Mouse (Mus musculus): ENCODE measurements around the gene Gm20696. TPM values are rescaled to one million over a fixed set of nuclear protein-coding genes. Genes with fewer than 3 reads are reported as not detected.
A peak's percentile ranks its signal among the peaks of the same experiment; 100 is the strongest.

Gene Gm20696
- polyA plus RNA-seq, 1 experiment from 2014 or later, result 3.2 TPM

DNA sequence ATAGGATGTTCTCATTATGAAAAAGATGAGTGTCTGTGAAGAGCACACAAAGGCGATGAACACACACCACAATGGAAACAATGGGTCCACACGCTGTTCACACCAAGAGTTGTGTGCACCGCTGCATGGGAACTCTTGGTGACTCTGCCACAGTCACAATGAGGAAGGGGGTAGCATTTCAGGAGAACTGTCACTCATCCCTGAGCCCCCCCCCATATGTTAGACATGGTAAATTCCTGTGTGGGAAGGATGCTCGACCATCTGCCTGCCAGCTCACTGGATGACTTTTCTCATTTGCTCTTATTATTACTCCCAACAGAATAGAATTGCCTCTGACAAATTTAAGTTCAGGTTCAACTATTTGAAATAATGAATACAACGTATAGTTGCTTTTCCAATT lies 35.0 kb downstream of the Gm20696 start:
- peaks cover 17% of the 10 kb centered on the region for H3K36me3 ChIP-seq
- H3K9me3 ChIP-seq (replicated peaks), result no peaks in the 10 kb centered on the region
- H3K4me1 ChIP-seq, result peaks cover 5% of the 10 kb centered on the region
- H3K27me3 ChIP-seq (ENCODE audit: low read depth, poor library complexity, severe bottlenecking), result no peaks in the 10 kb centered on the region
- DNase-seq (ENCODE audit: low spot score), result no peak
- H3K4me3 ChIP-seq, result no peak overlapping the region
- WGBS, result 94% methylated on average over 5 of the region's 5 CpGs
- no peak overlapping the region for H3K27ac ChIP-seq

DNA sequence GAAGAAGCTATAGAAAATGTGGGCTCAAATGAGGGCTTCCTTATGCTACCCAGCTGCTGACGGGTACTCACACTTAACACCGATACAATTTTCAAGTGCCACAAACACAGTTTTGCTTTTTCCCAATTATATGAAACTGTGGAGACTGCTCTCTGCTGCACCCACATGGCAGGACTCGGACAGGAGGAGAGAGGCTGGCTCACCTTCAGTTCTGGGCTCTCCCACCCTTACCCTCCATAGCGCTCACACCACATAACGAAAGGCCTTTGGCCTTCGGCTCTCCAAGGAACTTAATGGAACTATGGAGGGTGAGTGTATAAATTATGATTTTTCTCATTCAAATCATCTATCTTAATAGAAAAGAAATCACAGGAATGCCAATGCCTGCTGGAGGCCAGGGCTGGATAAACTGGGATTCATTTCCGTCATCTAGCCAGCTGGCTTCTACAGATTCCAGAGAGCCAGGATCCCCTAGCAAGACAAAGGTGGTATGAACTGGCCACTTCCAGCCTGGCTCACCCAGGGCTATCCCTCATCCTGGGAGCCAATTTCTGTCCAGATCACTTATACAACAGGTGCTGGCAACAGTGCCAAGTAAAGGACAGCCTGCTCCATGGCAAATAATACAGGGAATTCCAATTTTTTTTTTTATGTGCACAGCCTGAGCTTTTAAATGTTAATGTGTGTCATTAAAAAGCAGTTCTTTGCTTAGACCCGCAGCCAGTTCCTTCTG lies 36.7 kb downstream of the Gm20696 start:
- Histone ChIP-seq H3K9me3 (replicated peaks) (no peaks in the 10 kb centered on the region), H3K4me3 (no peak overlapping the region), H3K27ac (no peak overlapping the region), H3K36me3 (peaks cover 17% of the 10 kb centered on the region), H3K27me3 (ENCODE audit: low read depth, poor library complexity, severe bottlenecking) (no peaks in the 10 kb centered on the region), H3K4me1 (peaks cover 8% of the 10 kb centered on the region)
- WGBS, result 84% methylated on average over 8 of the region's 8 CpGs
- no peak for DNase-seq (ENCODE audit: low spot score)

DNA sequence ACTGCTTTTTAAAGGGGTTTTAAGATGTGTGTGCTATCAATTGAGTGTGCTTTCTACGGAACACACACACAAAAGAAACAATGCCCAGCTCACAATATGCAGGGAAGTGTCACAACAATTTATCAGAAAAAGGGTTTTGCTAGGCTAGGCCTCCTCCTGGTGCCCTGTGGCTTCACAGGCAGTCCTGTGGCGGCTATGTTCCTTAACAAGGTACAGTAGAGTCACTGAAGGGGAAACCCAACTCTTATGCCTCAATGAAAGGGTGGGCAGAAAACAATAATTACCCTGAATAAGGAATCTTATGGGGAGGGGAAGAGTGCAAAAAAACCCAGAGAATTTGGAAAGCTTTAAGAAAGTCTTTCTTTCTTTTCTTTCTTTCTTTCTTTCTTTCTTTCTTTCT lies 40.2 kb downstream of the Gm20696 start:
- Histone ChIP-seq H3K27ac (no peak overlapping the region), H3K9me3 (replicated peaks) (no peaks in the 10 kb centered on the region), H3K4me3 (no peak overlapping the region), H3K27me3 (ENCODE audit: low read depth, poor library complexity, severe bottlenecking) (no peaks in the 10 kb centered on the region), H3K4me1 (peaks cover 23% of the 10 kb centered on the region), H3K36me3 (peaks cover 12% of the 10 kb centered on the region)
- 90% methylated on average over 2 of the region's 2 CpGs for WGBS
- DNase-seq (ENCODE audit: low spot score), result no peak

DNA sequence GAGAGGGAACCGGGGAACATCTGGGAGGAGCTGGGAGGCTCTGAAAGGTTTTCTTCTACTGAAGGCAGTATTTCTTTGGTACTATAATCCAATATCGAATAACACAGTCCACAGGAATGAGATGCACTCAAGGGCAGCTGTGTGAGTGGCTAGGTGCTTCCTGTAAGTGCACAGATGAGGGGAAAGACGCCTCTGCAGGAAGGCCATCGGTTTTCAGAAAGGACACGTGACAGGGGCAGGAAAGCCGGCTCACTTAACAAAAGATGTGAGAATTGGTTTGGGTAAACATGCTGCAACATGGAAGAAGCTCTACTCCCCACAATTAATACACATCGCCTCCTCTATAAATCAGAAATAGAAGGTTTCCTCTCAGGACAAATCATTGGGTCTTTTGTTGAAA lies 40.8 kb downstream of the Gm20696 start:
- DNase-seq (ENCODE audit: low spot score), result no peak
- Histone ChIP-seq H3K36me3 (peaks cover 10% of the 10 kb centered on the region), H3K4me1 (peaks cover 28% of the 10 kb centered on the region), H3K27me3 (ENCODE audit: low read depth, poor library complexity, severe bottlenecking) (no peaks in the 10 kb centered on the region), H3K27ac (no peak overlapping the region), H3K4me3 (no peak overlapping the region), H3K9me3 (replicated peaks) (no peaks in the 10 kb centered on the region)
- 51% methylated on average over 7 of the region's 7 CpGs for WGBS

DNA sequence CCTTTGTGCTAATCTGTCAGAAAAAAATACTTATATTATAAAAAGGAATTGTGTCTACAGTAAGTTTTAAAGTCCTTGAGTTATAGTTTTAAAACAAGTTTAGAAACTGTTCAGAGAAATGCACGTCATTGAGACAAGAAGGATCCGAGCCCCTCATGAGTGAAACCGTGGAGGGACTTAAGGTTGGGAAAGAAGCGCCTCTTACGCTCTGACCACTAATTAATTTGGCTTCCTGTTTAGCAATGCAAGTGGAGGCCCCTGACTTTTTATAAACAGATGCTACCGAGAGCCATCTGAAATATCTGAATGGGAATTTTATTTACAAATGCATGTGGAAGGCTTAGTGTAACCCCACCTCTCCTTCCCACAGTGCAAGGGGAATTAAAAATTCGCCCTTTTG lies 41.3 kb downstream of the Gm20696 start:
- Histone ChIP-seq H3K4me1 (peaks cover 33% of the 10 kb centered on the region), H3K27me3 (ENCODE audit: low read depth, poor library complexity, severe bottlenecking) (no peaks in the 10 kb centered on the region), H3K36me3 (peaks cover 6% of the 10 kb centered on the region; the same call in 1 of the 2 replicates), H3K4me3 (no peak overlapping the region), H3K27ac (no peak overlapping the region), H3K9me3 (replicated peaks) (no peaks in the 10 kb centered on the region)
- DNase-seq (ENCODE audit: low spot score), result no peak
- WGBS, result 60% methylated on average over 7 of the region's 7 CpGs

DNA sequence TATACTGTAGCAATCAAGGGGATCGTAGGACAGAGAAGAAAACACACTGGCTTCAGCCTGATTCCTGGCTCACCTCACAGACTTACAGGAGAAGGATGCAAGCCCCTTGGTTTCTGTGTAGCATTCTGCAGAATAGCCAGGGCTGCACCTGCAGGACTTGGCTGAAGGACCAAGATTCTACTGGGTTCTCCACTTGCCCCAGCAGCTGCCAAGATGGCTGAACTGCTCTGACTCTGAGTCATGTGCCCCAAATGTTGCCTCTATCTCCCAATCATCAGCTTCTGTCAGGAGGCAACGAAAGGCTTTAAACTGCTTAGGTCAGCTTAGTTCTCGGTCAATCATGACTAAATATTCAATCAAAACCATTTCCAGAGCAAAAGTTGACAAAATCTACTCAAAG lies 42.1 kb downstream of the Gm20696 start:
- WGBS, result 91% methylated on average over 3 of the region's 3 CpGs

DNA sequence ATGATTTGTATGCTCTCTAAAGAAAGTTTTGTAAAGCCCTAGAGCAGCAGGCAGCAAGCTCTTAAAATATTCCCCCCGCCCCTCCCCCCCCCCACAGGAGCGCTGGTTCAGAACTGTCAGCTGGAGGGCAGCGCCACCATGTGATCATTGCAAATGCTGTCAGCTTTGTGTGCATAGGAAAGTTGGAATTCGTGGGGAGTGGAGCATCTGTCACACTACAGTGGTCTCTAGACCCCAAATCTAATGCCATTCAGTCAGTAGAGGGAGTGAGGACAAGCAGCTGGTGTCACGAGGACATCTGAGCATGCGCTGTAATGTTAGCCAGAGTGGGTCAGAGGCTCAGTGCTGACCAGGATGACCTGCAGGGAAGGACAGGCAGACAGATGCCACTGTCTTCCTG lies 43.0 kb downstream of the Gm20696 start:
- Histone ChIP-seq H3K4me1 (peaks cover 48% of the 10 kb centered on the region), H3K27ac (no peak overlapping the region), H3K4me3 (no peak overlapping the region), H3K27me3 (ENCODE audit: low read depth, poor library complexity, severe bottlenecking) (no peaks in the 10 kb centered on the region), H3K9me3 (replicated peaks) (no peaks in the 10 kb centered on the region), H3K36me3 (peaks cover 2% of the 10 kb centered on the region; the same call in 1 of the 2 replicates)
- 26% methylated on average over 6 of the region's 6 CpGs for WGBS
- DNase-seq (ENCODE audit: low spot score), result no peak

More for the DNA sequence above, 42.1 kb downstream of the Gm20696 start:
- no peaks in the 10 kb centered on the region for H3K27me3 ChIP-seq (ENCODE audit: low read depth, poor library complexity, severe bottlenecking)
- H3K36me3 ChIP-seq, result peaks cover 6% of the 10 kb centered on the region; the same call in 1 of the 2 replicates
- H3K9me3 ChIP-seq (replicated peaks), result no peaks in the 10 kb centered on the region
- no peak for DNase-seq (ENCODE audit: low spot score)
- no peak overlapping the region for H3K4me3 ChIP-seq
- peaks cover 40% of the 10 kb centered on the region for H3K4me1 ChIP-seq
- H3K27ac ChIP-seq, result no peak overlapping the region

DNA sequence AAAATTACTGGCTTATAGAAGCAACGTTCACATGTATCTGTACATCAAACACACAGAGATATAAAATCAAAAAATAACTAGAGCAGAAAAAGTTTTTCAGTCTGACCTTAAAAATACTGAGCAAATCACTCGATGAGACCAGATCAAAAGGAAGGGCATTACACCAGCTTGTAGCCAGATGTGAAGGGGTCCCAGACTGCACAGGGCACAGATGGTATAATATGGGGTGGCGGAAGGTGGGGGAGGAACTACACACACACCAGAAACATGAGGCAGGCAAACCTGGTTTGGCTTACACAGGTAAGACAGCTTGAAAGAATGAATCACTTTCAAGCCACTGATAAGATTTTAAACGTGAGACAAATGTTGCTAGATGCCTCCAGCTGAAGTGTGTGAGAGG lies 45.4 kb downstream of the Gm20696 start:
- H3K27me3 ChIP-seq (ENCODE audit: low read depth, poor library complexity, severe bottlenecking), result no peaks in the 10 kb centered on the region; the same call in 1 of the 2 replicates
- no peaks in the 10 kb centered on the region for H3K36me3 ChIP-seq
- peaks cover 66% of the 10 kb centered on the region for H3K4me1 ChIP-seq
- no peak overlapping the region for H3K27ac ChIP-seq
- H3K4me3 ChIP-seq, result no peak overlapping the region
- DNase-seq (ENCODE audit: low spot score), result no peak
- H3K9me3 ChIP-seq (replicated peaks), result no peaks in the 10 kb centered on the region
- WGBS, result 48% methylated on average over 4 of the region's 4 CpGs

DNA sequence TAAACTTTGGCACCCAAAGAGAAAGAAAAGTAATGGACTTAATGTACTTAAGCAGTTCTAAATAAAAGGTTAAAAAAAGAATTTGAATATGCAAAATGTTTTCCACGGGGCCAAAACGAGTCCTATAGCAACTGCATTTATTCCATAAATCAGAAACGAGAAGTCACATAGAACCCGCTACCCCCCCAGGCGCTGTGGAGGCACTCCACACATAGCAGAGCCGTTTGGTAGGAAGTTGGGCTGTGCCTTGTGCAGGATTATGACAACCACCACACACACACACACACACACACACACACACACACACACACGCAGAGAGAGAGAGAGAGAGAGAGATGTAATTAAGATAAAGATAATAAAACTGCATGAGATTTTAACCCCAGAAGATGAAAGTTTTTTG lies 46.1 kb downstream of the Gm20696 start:
- DNase-seq (ENCODE audit: low spot score), result no peak
- 62% methylated on average over 7 of the region's 7 CpGs for WGBS
- H3K4me1 ChIP-seq, result peaks cover 68% of the 10 kb centered on the region

DNA sequence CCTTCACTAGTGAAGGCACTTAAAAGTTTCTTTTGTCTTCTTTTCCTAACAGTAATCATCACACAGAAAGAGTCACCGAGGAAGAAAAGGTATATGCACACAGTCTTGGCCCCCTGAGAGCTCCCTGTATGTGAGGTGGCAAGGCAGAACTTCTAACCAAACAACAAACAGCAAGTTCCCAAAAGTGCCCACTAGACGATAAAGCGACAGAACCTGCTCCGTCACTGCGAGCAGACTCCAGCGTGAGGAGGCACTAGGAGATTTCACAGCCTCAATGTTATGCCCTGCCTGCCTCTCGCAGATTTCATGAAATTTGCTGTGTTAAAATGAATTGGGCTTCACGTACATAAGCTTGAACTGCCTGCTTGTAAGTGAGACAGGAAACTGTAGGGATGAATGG lies 46.6 kb downstream of the Gm20696 start:
- H3K4me1 ChIP-seq, result peaks cover 70% of the 10 kb centered on the region
- H3K27ac ChIP-seq, result peak overlapping the region; percentile 59
- 69% methylated on average over 8 of the region's 8 CpGs for WGBS
- H3K36me3 ChIP-seq, result no peaks in the 10 kb centered on the region
- no peaks in the 10 kb centered on the region for H3K9me3 ChIP-seq (replicated peaks)
- DNase-seq (ENCODE audit: low spot score), result no peak
- peaks cover 6% of the 10 kb centered on the region; the same call in 1 of the 2 replicates for H3K27me3 ChIP-seq (ENCODE audit: low read depth, poor library complexity, severe bottlenecking)
- H3K4me3 ChIP-seq, result no peak overlapping the region

More for the DNA sequence above, 46.1 kb downstream of the Gm20696 start:
- no peaks in the 10 kb centered on the region for H3K9me3 ChIP-seq (replicated peaks)
- H3K4me3 ChIP-seq, result no peak overlapping the region
- H3K36me3 ChIP-seq, result no peaks in the 10 kb centered on the region
- peaks cover 2% of the 10 kb centered on the region; the same call in 1 of the 2 replicates for H3K27me3 ChIP-seq (ENCODE audit: low read depth, poor library complexity, severe bottlenecking)
- H3K27ac ChIP-seq, result peak overlapping the region; percentile 30; the same call in 1 of the 2 replicates

DNA sequence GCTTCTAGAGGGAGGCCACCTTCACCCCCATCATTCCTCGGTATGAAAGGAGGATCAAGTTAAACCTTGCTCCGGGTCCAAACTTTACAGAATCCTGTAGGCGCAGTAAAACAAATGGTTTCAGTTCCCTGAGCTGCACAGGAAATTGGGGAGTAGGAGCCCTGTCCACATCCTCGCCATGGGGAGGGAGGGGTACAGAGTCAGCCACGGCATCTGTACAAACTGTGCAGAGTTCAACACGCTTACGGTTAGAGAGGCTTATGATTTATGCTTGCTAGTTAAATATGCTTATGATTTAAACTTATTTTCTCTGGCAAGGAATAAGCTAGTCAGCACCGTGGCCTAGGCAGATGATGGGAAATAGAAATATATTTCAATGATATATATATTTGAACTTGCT lies 47.1 kb downstream of the Gm20696 start:
- 57% methylated on average over 8 of the region's 8 CpGs for WGBS
- no peak for DNase-seq (ENCODE audit: low spot score)
- Histone ChIP-seq H3K27ac (0 out of 2 replicates have a peak overlapping the region, but pooled peaks have one; percentile 59), H3K27me3 (ENCODE audit: low read depth, poor library complexity, severe bottlenecking) (peaks cover 6% of the 10 kb centered on the region; the same call in 1 of the 2 replicates), H3K36me3 (no peaks in the 10 kb centered on the region), H3K4me1 (peaks cover 75% of the 10 kb centered on the region), H3K9me3 (replicated peaks) (no peaks in the 10 kb centered on the region), H3K4me3 (no peak overlapping the region)

DNA sequence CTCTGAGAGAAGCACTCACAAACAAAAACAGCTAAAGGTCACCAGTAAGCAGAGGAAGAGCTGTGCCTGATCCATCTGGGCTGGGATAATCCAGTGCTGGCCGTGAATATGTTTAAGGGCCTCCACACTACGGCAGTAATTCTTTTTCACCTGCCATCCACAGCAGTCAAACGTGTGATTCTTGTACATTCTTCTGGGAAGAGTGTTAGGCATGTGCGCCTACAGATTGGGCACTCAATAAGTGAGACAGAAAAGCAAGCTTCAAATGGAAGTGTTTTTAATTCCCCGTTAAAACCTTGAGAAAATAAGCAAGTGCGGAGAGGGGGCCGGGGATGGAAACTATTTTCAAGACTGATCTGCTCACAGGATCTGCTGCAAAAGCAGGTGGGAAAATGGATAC lies 48.7 kb downstream of the Gm20696 start:
- H3K36me3 ChIP-seq, result no peaks in the 10 kb centered on the region
- DNase-seq (ENCODE audit: low spot score), result no peak
- 71% methylated on average over 7 of the region's 7 CpGs for WGBS
- H3K9me3 ChIP-seq (replicated peaks), result no peaks in the 10 kb centered on the region
- H3K27me3 ChIP-seq (ENCODE audit: low read depth, poor library complexity, severe bottlenecking), result peaks cover 6% of the 10 kb centered on the region; the same call in 1 of the 2 replicates
- peaks cover 75% of the 10 kb centered on the region for H3K4me1 ChIP-seq
- H3K4me3 ChIP-seq, result no peak overlapping the region
- H3K27ac ChIP-seq, result no peak overlapping the region

DNA sequence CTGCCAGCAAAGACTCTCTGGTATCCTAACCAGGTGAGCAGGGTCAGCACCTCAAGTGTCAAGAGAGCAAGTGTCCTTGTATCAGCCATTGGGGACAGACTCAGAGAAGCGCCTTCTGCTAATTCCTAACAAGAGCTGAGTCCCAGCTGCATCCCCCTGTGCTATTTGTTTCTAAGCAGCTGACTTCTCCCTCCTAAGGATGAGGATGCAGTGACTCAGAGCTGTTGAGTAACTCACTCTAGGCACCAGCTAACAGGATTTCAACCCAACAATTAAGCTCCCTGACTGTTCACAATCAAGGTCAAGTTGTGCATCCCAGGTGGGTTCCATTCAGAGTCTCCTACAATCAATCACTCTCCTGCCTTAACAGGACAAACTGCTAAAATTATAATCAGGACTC lies 49.2 kb downstream of the Gm20696 start:
- WGBS, result 81% methylated on average over 1 of the region's 1 CpGs
- H3K4me1 ChIP-seq, result peaks cover 72% of the 10 kb centered on the region
- H3K36me3 ChIP-seq, result no peaks in the 10 kb centered on the region
- no peaks in the 10 kb centered on the region for H3K9me3 ChIP-seq (replicated peaks)
- H3K27me3 ChIP-seq (ENCODE audit: low read depth, poor library complexity, severe bottlenecking), result peaks cover 6% of the 10 kb centered on the region; the same call in 1 of the 2 replicates
- H3K4me3 ChIP-seq, result no peak overlapping the region
- no peak overlapping the region for H3K27ac ChIP-seq
- DNase-seq (ENCODE audit: low spot score), result no peak

Data from limb, embryonic 10.5 days (tissue).